Mouse (Mus musculus): ENCODE results near the gene Magi1. TPM values are rescaled to one million over a fixed set of nuclear protein-coding genes. Genes with fewer than 3 reads are reported as not detected.

The Magi1 gene
- total and polyA plus RNA-seq, 3 experiments = not detected

GRCm38 (mm10) chr6:94200910-94201309 is 82.8 kb downstream of the Magi1 start:
- Histone ChIP-seq H3K79me2 (replicated peaks; ENCODE audit: control insufficient read depth, extremely low read depth, insufficient read depth, poor library complexity, severe bottlenecking) (no peaks in the 10 kb centered on the region), H3K4me3 (replicated peaks in 1 of 3; ENCODE audit: low read depth in 2 of 3, low read length in 2 of 3, poor library complexity in 1 of 3) (no peak overlapping the region), H3K9ac (ENCODE audit: insufficient read depth, low read depth) (no peak overlapping the region), H3K27me3 (replicated peaks) (no peaks in the 10 kb centered on the region), H3K36me3 (replicated peaks in 1 of 2; ENCODE audit: control insufficient read depth in 1 of 2, insufficient read depth in 1 of 2, low read length in 1 of 2) (no peaks in the 10 kb centered on the region), H3K4me2 (ENCODE audit: insufficient read depth, low read depth, poor library complexity, severe bottlenecking) (no peak overlapping the region), H3K4me1 (ENCODE audit: control insufficient read depth in 1 of 2, insufficient read depth in 2 of 2) (no peaks in the 10 kb centered on the region), H3K27ac (ENCODE audit: insufficient read depth, low read depth) (no peak overlapping the region), H3K9me3 (replicated peaks; ENCODE audit: low read length) (peaks cover 81% of the 10 kb centered on the region)
- in situ Hi-C loops (cut with MboI; ENCODE audit: low pct_ligation_motif_present, low pct_unique_long_range_greater_than_20kb, low sequenced_read_pairs) = no loop called here
- no peak for DNase-seq (ENCODE audit: extremely low read depth)
- dilution Hi-C loops (cut with MboI; ENCODE audit: extremely low pct_ligation_motif_present, extremely low pct_unique_long_range_greater_than_20kb, low sequenced_read_pairs) = no loop called here
- TF ChIP-seq ZMIZ1 (IDR thresholded peaks at IDR 0.05; ENCODE audit: low read depth, low read length) = no peak
- TF ChIP-seq HCFC1 (IDR thresholded peaks at IDR 0.05; ENCODE audit: low read depth, low read length) = no peak
- TF ChIP-seq ZC3H11A (IDR thresholded peaks at IDR 0.05; ENCODE audit: low read depth, low read length) = no peak
- TF ChIP-seq ETS1 (conservative IDR thresholded peaks at IDR 0.05; ENCODE audit: low read depth, low read length) = no peak
- TF ChIP-seq ZKSCAN1 (IDR thresholded peaks at IDR 0.05; ENCODE audit: borderline replicate concordance, low read depth, low read length) = no peak
- TF ChIP-seq RCOR1 (conservative IDR thresholded peaks at IDR 0.05; ENCODE audit: low read depth, low read length) = no peak
- no peak for TF ChIP-seq SIN3A (IDR thresholded peaks at IDR 0.05; ENCODE audit: low read length)
- no peak for TF ChIP-seq CHD2 (IDR thresholded peaks at IDR 0.05; ENCODE audit: low read length)
- no peak for TF ChIP-seq IRF4 (IDR thresholded peaks at IDR 0.05; ENCODE audit: low read depth, low read length)
- no peak for TF ChIP-seq EP300 (IDR thresholded peaks at IDR 0.05; ENCODE audit: low read length)
- TF ChIP-seq PAX5 (IDR thresholded peaks at IDR 0.05; ENCODE audit: low read length) = no peak
- no peak for TF ChIP-seq MAZ (IDR thresholded peaks at IDR 0.05; ENCODE audit: low read depth, low read length)
- TF ChIP-seq ELF1 (IDR thresholded peaks at IDR 0.05; ENCODE audit: low read depth, low read length) = no peak
- TF ChIP-seq GABPA (IDR thresholded peaks at IDR 0.05; ENCODE audit: insufficient replicate concordance, low read depth, low read length) = no peak
- TF ChIP-seq BHLHE40 (IDR thresholded peaks at IDR 0.05; ENCODE audit: low read depth, low read length) = no peak
- no peak for TF ChIP-seq E2F4 (IDR thresholded peaks at IDR 0.05; ENCODE audit: insufficient replicate concordance, low read depth, low read length)
- TF ChIP-seq MAX (IDR thresholded peaks at IDR 0.05; ENCODE audit: low read length) = no peak
- TF ChIP-seq POLR2AphosphoS2 (IDR thresholded peaks at IDR 0.05; ENCODE audit: low read depth, low read length) = no peak

- H3K4me1 ChIP-seq (ENCODE audit: control insufficient read depth in 1 of 2, insufficient read depth in 2 of 2) = no peaks in the 10 kb centered on the region
- dilution Hi-C loops (cut with MboI; ENCODE audit: extremely low pct_ligation_motif_present, extremely low pct_unique_long_range_greater_than_20kb, low sequenced_read_pairs) (no loop called here), in situ Hi-C loops (cut with MboI; ENCODE audit: low pct_ligation_motif_present, low pct_unique_long_range_greater_than_20kb, low sequenced_read_pairs) (no loop called here)
- H3K4me2 ChIP-seq (ENCODE audit: insufficient read depth, low read depth, poor library complexity, severe bottlenecking) = no peak overlapping the region
- no peak for DNase-seq (ENCODE audit: extremely low read depth)
- no peak overlapping the region for H3K9ac ChIP-seq (ENCODE audit: insufficient read depth, low read depth)
- H3K79me2 ChIP-seq (replicated peaks; ENCODE audit: control insufficient read depth, extremely low read depth, insufficient read depth, poor library complexity, severe bottlenecking) = no peaks in the 10 kb centered on the region
- H3K27ac ChIP-seq (ENCODE audit: insufficient read depth, low read depth) = no peak overlapping the region
- H3K27me3 ChIP-seq (replicated peaks) = no peaks in the 10 kb centered on the region
- no peak overlapping the region for H3K4me3 ChIP-seq (replicated peaks in 1 of 3; ENCODE audit: low read depth in 2 of 3, low read length in 2 of 3, poor library complexity in 1 of 3)
- TF ChIP-seq NELFE (IDR thresholded peaks at IDR 0.05; ENCODE audit: low read depth, low read length) (no peak), TCF12 (IDR thresholded peaks at IDR 0.05; ENCODE audit: low read depth, low read length) (no peak), ETS1 (conservative IDR thresholded peaks at IDR 0.05; ENCODE audit: low read depth, low read length) (no peak), GABPA (IDR thresholded peaks at IDR 0.05; ENCODE audit: insufficient replicate concordance, low read depth, low read length) (no peak), USF2 (conservative IDR thresholded peaks at IDR 0.05; ENCODE audit: low read depth, low read length) (no peak), ZKSCAN1 (IDR thresholded peaks at IDR 0.05; ENCODE audit: borderline replicate concordance, low read depth, low read length) (no peak), NRF1 (IDR thresholded peaks at IDR 0.05; ENCODE audit: low read depth, low read length) (no peak), POLR2A (IDR thresholded peaks at IDR 0.05; ENCODE audit: low read depth, low read length) (no peak), E2F4 (IDR thresholded peaks at IDR 0.05; ENCODE audit: insufficient replicate concordance, low read depth, low read length) (no peak), HCFC1 (IDR thresholded peaks at IDR 0.05; ENCODE audit: low read depth, low read length) (no peak), UBTF (IDR thresholded peaks at IDR 0.05; ENCODE audit: low read depth, low read length) (no peak), ZNF384 (IDR thresholded peaks at IDR 0.05; ENCODE audit: low read depth, low read length) (no peak)
- no peaks in the 10 kb centered on the region for H3K36me3 ChIP-seq (replicated peaks in 1 of 2; ENCODE audit: control insufficient read depth in 1 of 2, insufficient read depth in 1 of 2, low read length in 1 of 2)
- H3K9me3 ChIP-seq (replicated peaks; ENCODE audit: low read length) = peaks cover 84% of the 10 kb centered on the region
Observed at GRCm38 (mm10) chr6:94199696-94200095, 84.0 kb downstream of the Magi1 start.

Measured in CH12.LX (cell line).